Mouse (Mus musculus) MEL-GATA-1-ER (cell line): ENCODE results near the gene Zfp729a.
A peak's percentile ranks its signal among the peaks of the same experiment; 100 is the strongest.
"Not testable (repeated sequence)": the region's sequence is repeated elsewhere in the genome, so short reads cannot be mapped to it uniquely, and the experiment has no call there.

ENCODE experiments used
- DNase-seq: peaks from one replicate; pipeline ENCODE4 v3.0.0-alpha.2; 2012; ENCODE audit warnings: low read depth; ENCODE audit errors: extremely low read depth

Zfp729a gene

DNA sequence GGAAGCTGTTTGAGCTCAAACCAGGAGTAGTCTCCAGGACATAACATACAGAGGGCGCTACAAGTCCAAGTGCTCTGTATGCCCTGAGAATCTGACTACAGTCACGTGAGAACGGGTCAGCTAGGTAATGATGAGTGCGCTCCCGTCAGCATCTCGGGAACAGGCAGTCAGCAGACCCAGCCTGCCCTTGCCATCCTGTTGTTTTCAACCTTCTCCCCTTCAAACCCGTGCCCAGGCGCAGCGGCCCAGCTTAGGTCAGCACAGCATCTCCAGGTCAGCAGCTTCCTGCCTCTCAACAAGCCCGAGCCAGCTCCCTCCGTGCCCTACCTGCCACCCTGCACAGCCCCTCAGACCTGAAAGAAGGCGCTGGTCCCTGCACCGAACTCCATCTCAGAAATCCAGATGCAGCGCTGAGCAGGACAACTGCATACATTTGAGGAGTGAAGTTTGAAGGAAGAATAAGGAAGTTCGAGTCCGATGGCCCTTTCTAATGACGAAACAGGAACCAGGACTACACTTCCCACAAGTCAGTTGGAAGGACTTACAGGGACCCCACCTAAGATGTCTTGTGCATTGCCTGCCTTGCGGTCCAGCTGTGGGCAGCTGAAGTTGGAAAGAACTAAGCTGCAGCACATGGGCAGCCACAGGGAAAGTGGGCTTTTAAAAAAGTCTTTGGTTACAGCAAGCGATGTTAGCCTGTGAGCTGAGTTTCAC, at the start of gene Zfp729a, which contains the start of gene Gm49345:
TSS of gene Zfp729a (minus strand) at position 498 of the 714 bp plus-strand sequence.
TSS of gene Gm49345 (minus strand) at position 476 of the 714 bp plus-strand sequence.
- peak; percentile 96 for DNase-seq

DNA sequence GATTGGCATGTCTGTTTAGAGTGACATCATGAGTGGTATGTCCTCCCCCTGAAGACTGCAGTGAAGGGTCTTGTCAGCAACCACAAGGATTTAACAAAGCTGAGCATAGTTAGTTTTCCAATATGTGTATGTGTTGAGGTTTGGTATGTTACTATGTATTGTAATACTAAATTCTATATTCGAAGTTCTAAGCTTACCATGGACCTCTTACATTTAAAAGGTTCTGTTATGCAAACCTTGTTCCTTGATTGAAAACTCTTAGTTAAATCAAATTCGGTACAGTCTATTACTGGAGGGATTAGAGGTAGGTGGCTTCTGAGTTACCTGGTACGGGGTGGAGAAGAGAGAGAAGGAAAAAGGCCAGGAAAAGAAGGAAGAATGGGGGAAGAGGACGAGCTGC, 49.4 kb upstream of the Zfp729a start, which contains the start of gene Zfp738:
TSS of gene Zfp738 (minus strand) at position 101 of the 400 bp plus-strand sequence.
- no peak for DNase-seq

DNA sequence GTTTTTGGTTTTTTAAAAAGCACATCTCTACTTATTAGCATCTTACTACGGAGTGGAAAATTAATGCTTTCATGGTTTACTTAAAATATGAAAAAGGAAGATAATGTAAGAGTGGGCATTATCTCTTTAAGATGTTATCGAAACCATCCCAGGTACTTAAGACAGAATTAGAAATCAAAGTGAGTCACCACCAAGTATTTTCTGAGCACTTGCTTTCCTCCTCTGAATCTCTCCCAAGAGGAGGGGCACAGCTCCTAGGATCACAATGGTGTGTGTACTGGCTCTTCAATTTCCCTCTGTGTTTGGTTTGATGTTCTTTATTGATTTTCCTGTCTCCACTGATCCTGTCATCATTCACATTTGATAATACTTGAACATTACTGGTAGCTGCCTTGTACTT, 46.2 kb upstream of the Zfp729a start:
- not testable (repeated sequence) for DNase-seq

DNA sequence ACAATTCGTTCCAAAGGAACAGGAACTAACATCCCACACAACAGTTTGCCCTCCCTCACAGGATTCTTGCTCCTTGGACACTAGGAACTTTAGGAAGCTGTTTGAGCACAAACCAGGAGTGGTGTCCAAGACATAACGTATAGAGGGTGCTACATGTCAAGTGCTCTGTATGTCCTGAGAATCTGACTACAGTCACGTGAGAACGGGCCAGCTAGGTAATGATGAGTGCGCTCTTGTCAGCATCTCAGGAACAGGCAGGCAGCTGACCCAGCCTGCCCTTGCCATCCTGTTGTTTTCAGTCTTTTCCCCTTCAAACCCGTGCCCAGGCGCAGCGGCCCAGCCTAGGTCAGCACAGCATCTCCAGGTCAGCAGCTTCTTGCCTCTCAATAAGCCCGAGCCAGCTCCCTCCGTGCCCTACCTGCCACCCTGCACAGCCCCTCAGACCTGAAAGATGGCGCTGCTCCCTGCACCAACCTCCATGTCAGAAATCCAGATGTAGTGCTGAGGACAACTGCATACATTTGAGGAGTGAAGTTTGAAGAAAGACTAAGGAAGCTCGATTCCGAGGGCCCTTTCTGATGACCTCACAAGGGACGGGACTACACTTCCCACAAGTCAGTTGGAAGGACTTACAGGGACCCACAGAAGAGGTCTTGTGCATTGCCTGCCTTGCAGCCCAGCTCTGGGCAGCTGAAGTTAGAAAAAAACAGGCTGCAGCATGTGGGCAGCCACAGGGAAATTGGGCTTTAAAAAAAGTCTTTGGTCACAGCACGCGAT, 45.6 kb upstream of the Zfp729a start:
- DNase-seq = peak; percentile 84

DNA sequence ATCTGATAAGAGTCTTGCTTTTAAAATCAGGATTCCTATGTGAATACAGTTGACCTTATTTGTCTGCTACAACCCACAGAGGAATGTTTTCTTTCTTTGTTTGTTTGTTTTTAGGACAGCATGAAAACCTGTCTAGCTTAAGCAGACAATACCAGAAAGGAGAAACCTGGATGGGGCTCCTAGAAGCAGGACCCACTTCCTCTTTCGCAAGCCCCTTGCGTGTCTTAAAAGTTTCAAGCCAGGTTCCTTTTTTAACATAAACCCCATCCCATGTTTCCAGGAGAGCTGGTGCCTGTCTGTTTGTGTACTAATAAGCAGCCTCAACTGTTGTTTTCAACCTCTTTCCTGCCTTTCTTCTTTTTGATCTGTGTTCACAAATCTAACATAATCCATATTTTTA, 37.3 kb upstream of the Zfp729a start:
- DNase-seq = no peak

DNA sequence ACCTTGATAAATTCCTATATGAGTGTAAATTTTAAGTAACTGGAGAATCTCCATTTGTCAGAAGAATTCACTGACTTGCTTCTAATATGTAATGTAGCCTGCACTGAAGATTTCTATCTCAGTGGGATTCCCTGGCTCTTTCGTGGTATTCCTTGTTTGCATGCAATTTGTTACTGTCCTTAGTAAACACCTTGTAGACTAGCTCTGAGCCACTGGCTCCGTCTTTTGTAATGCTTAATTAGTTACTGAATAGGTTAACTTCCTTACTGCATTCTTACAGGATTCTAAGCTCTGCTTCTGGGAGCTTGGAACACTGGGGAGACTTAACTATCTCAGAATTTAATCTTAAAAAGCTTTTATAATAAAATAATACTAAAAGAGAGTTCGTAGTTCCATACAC, 14.9 kb upstream of the Zfp729a start:
- DNase-seq = no peak

DNA sequence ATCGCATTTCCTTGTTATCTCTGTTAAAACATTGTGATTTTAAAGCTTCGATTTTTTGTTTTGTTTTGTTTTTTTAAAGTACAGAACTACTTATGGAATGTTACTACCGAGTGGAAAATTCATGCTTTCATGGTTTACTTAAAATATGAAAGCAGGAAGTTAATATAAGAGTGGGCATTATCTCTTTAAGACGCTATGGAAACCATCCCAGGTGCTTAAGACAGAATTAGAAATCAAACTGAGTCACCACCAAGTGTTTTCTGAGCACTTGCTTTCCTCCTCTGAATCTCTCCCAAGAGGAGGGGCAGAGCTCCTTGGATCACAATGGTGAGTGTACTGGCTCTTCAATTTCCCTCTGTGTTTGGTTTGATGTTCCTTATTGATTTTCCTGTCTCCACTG, 27.5 kb downstream of the Zfp729a start:
- DNase-seq = peak; percentile 8

DNA sequence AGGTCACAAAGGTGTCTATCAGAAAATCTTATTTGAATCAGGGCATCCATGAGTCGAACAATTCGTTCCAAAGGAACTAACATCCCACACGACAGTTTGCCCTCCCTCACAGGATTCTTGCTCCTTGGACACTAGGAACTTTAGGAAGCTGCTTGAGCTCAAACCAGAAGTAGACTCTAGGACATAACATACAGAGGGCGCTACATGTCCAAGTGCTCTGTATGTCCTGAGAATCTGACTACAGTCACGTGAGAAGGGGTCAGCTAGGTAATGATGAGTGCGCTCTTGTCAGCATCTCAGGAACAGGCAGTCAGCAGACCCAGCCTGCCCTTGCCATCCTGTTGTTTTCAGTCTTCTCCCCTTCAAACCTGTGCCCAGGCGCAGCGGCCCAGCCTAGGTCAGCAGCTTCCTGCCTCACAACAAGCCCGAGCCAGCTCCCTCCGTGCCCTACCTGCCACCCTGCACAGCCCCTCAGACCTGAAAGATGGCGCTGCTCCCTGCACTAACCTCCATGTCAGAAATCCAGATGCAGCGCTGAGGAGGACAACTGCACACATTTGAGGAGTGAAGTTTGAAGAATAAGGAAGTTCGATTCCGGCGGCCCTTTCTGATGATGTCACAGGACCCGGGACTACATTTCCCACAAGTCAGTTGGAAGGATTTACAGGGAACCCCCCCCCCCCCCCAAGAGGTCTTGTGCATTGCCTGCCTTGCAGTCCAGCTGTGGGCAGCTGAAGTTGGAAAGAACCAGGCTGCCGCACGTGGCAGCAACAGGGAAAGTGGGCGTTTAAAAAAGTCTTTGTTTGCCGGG, 28.3 kb downstream of the Zfp729a start, which contains the start of gene Zfp729b:
TSS of gene Zfp729b (minus strand) at position 642 of the 811 bp plus-strand sequence.
- peak; percentile 67 for DNase-seq

DNA sequence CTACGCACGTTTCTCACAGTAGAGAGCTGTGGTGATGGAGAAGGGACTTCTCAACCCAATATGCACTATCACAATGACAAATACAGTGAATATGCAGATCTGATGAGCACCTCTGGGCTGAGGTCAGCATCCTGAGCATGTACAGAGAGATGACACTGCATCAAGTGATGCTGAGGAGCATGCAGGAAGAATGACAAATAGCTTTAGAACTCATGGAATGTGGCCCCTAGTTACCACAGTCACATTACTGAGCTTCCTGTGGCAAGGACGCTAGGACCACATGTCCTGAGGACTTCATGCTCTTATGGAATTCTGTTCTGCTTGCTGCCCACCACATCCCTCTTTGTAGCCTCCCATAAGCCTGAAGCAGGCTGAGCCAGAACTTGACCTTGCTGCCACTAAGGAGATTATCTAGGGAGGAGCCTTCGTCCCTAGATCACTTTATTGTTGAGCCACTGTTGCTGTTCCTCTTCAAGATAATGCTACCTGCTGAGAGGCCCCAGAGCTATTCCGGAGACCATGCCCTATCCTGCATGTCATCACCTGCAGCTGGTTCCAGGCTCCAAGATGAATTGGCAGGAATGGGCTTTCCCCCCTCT, 64.9 kb downstream of the Zfp729a start:
- no peak for DNase-seq
